Mouse (Mus musculus) lung, embryonic 15.5 days (tissue): ENCODE measurements at regions not wholly inside any gene's neighbourhood (a gene's known extent, or its start where the extent isn't known, plus 50 kb on each side); places are given as distances from the start of the nearest gene placed in this dataset.

ENCODE experiments used
- ATAC-seq: fragments of 200-750 bp; cut with Nextera tagmentation; 2 replicates; pipeline ENCODE4 v1.8.0; 2017; ENCODE audit warnings: moderate number of reproducible peaks, borderline replicate concordance; ENCODE audit not compliant: low FRiP score, low TSS enrichment; ENCODE audit errors: extremely low read depth
- H3K27ac ChIP-seq: fragments of 300-500 bp; sonication (generic); 2 replicates; pipeline ENCODE4 v1.5.1; 2015; ENCODE audit warnings: moderate library complexity, mild to moderate bottlenecking, inconsistent platforms
- H3K27me3 ChIP-seq: fragments of 300-500 bp; sonication (generic); 2 replicates; pipeline ENCODE4 v1.6.1; 2015; ENCODE audit warnings: inconsistent platforms
- H3K36me3 ChIP-seq: fragments of 300-500 bp; sonication (generic); 2 replicates; pipeline ENCODE4 v1.6.1; 2015; ENCODE audit warnings: inconsistent platforms
- H3K4me1 ChIP-seq: fragments of 300-500 bp; sonication (generic); 2 replicates; pipeline ENCODE4 v1.6.1; 2015; ENCODE audit warnings: inconsistent platforms
- H3K4me2 ChIP-seq: fragments of 300-500 bp; sonication (generic); 2 replicates; pipeline ENCODE4 v1.6.1; 2015; ENCODE audit warnings: inconsistent platforms, mild to moderate bottlenecking, moderate library complexity
- H3K4me3 ChIP-seq: fragments of 300-500 bp; sonication (generic); 2 replicates; pipeline ENCODE4 v1.5.1; 2015; ENCODE audit warnings: mild to moderate bottlenecking, inconsistent platforms
- H3K9ac ChIP-seq: fragments of 300-500 bp; sonication (generic); 2 replicates; pipeline ENCODE4 v1.6.1; 2015; ENCODE audit warnings: inconsistent platforms
- H3K9me3 ChIP-seq: fragments of 300-500 bp; sonication (generic); 2 replicates; pipeline ENCODE4 v1.6.1; 2016; ENCODE audit warnings: inconsistent platforms
- WGBS: fragments of 180-500 bp; shearing (Covaris S2); methylation state at CpG from one replicate; pipeline ENCODE4 v1.1.7; 2015; 5-methylcytosine and 5-hydroxymethylcytosine counted together

- no peak overlapping the region for H3K27ac ChIP-seq
Measured at GRCm38 (mm10) chr17:51459119-51459518, 280.0 kb upstream of the Tbc1d5 start.

GRCm38 (mm10) chr17:51415746-51416145 is 236.6 kb upstream of the Tbc1d5 start:
- 74% methylated on average over 6 of the region's 6 CpGs for WGBS
- Histone ChIP-seq H3K27ac (no peak overlapping the region), H3K9ac (no peak overlapping the region), H3K4me1 (no peaks in the 10 kb centered on the region), H3K9me3 (no peaks in the 10 kb centered on the region), H3K4me2 (no peak overlapping the region), H3K36me3 (no peaks in the 10 kb centered on the region), H3K27me3 (no peaks in the 10 kb centered on the region), H3K4me3 (no peak overlapping the region)
- no peak for ATAC-seq

More at GRCm38 (mm10) chr17:51459119-51459518, 280.0 kb upstream of the Tbc1d5 start:
- no peak overlapping the region for H3K4me2 ChIP-seq
- no peaks in the 10 kb centered on the region; the same call in 1 of the 2 replicates for H3K4me1 ChIP-seq
- H3K4me3 ChIP-seq, result no peak overlapping the region
- no peak for ATAC-seq
- WGBS, result 78% methylated on average over 1 of the region's 1 CpGs
- no peaks in the 10 kb centered on the region for H3K27me3 ChIP-seq
- H3K9me3 ChIP-seq, result no peaks in the 10 kb centered on the region
- no peak overlapping the region for H3K9ac ChIP-seq
- no peaks in the 10 kb centered on the region for H3K36me3 ChIP-seq

GRCm38 (mm10) chr17:51414304-51414703 is 235.2 kb upstream of the Tbc1d5 start:
- Histone ChIP-seq H3K9ac (no peak overlapping the region), H3K4me2 (no peak overlapping the region), H3K27ac (no peak overlapping the region), H3K4me3 (no peak overlapping the region), H3K36me3 (no peaks in the 10 kb centered on the region), H3K27me3 (no peaks in the 10 kb centered on the region), H3K4me1 (no peaks in the 10 kb centered on the region), H3K9me3 (no peaks in the 10 kb centered on the region)
- 76% methylated on average over 4 of the region's 4 CpGs for WGBS
- ATAC-seq, result no peak

- Histone ChIP-seq H3K4me1 (no peaks in the 10 kb centered on the region), H3K36me3 (no peaks in the 10 kb centered on the region), H3K9ac (no peak overlapping the region), H3K27me3 (no peaks in the 10 kb centered on the region), H3K4me2 (no peak overlapping the region), H3K4me3 (no peak overlapping the region), H3K9me3 (no peaks in the 10 kb centered on the region), H3K27ac (no peak overlapping the region)
- ATAC-seq, result no peak
Measured at GRCm38 (mm10) chr17:51413741-51414140, 234.6 kb upstream of the Tbc1d5 start.

- H3K36me3 ChIP-seq, result no peaks in the 10 kb centered on the region
- no peak overlapping the region for H3K4me2 ChIP-seq
- WGBS, result 86% methylated on average over 12 of the region's 12 CpGs
- H3K4me1 ChIP-seq, result no peaks in the 10 kb centered on the region
- no peak for ATAC-seq
- no peak overlapping the region for H3K4me3 ChIP-seq
- no peaks in the 10 kb centered on the region for H3K27me3 ChIP-seq
- no peak overlapping the region for H3K27ac ChIP-seq
- H3K9ac ChIP-seq, result no peak overlapping the region
- no peaks in the 10 kb centered on the region for H3K9me3 ChIP-seq
Measured at GRCm38 (mm10) chr17:51411545-51412094, 232.5 kb upstream of the Tbc1d5 start.

- no peak overlapping the region for H3K4me2 ChIP-seq
- no peaks in the 10 kb centered on the region for H3K27me3 ChIP-seq
- no peaks in the 10 kb centered on the region for H3K9me3 ChIP-seq
- WGBS, result 48% methylated on average over 5 of the region's 5 CpGs
- no peaks in the 10 kb centered on the region for H3K4me1 ChIP-seq
- no peak overlapping the region for H3K4me3 ChIP-seq
- no peaks in the 10 kb centered on the region for H3K36me3 ChIP-seq
- no peak for ATAC-seq
- no peak overlapping the region for H3K9ac ChIP-seq
- H3K27ac ChIP-seq, result no peak overlapping the region
Measured at GRCm38 (mm10) chr17:51408894-51409293, 229.7 kb upstream of the Tbc1d5 start.

GRCm38 (mm10) chr17:51408367-51408766 is 229.2 kb upstream of the Tbc1d5 start:
- 35% methylated on average over 3 of the region's 3 CpGs for WGBS
- Histone ChIP-seq H3K27me3 (no peaks in the 10 kb centered on the region), H3K4me3 (no peak overlapping the region), H3K9me3 (no peaks in the 10 kb centered on the region), H3K4me1 (no peaks in the 10 kb centered on the region), H3K27ac (no peak overlapping the region), H3K36me3 (no peaks in the 10 kb centered on the region), H3K4me2 (no peak overlapping the region), H3K9ac (no peak overlapping the region)
- ATAC-seq, result no peak

GRCm38 (mm10) chr17:51407046-51407445 is 227.9 kb upstream of the Tbc1d5 start:
- Histone ChIP-seq H3K27me3 (no peaks in the 10 kb centered on the region), H3K9me3 (no peaks in the 10 kb centered on the region), H3K4me3 (no peak overlapping the region), H3K4me2 (no peak overlapping the region), H3K36me3 (no peaks in the 10 kb centered on the region), H3K9ac (no peak overlapping the region), H3K4me1 (no peaks in the 10 kb centered on the region), H3K27ac (no peak overlapping the region)
- ATAC-seq, result no peak
- WGBS, result 68% methylated on average over 4 of the region's 4 CpGs

GRCm38 (mm10) chr17:51405059-51405458 is 225.9 kb upstream of the Tbc1d5 start:
- H3K27me3 ChIP-seq, result no peaks in the 10 kb centered on the region
- no peaks in the 10 kb centered on the region for H3K9me3 ChIP-seq
- H3K4me3 ChIP-seq, result no peak overlapping the region
- no peak for ATAC-seq
- no peak overlapping the region for H3K9ac ChIP-seq
- WGBS, result 72% methylated on average over 3 of the region's 3 CpGs
- H3K36me3 ChIP-seq, result no peaks in the 10 kb centered on the region
- no peak overlapping the region for H3K27ac ChIP-seq
- H3K4me2 ChIP-seq, result no peak overlapping the region
- no peaks in the 10 kb centered on the region for H3K4me1 ChIP-seq

- H3K4me3 ChIP-seq, result no peak overlapping the region
- ATAC-seq, result no peak
- 69% methylated on average over 7 of the region's 7 CpGs for WGBS
Measured at GRCm38 (mm10) chr17:51397973-51398372, 218.8 kb upstream of the Tbc1d5 start.

GRCm38 (mm10) chr17:51393771-51394221 is 214.6 kb upstream of the Tbc1d5 start:
- H3K4me3 ChIP-seq, result no peak overlapping the region
- 84% methylated on average over 11 of the region's 11 CpGs for WGBS
- no peak for ATAC-seq
- no peak overlapping the region for H3K4me2 ChIP-seq
- no peaks in the 10 kb centered on the region for H3K27me3 ChIP-seq
- no peak overlapping the region for H3K9ac ChIP-seq
- no peaks in the 10 kb centered on the region for H3K36me3 ChIP-seq
- no peak overlapping the region for H3K27ac ChIP-seq
- no peaks in the 10 kb centered on the region for H3K9me3 ChIP-seq
- no peaks in the 10 kb centered on the region for H3K4me1 ChIP-seq

More at GRCm38 (mm10) chr17:51397973-51398372, 218.8 kb upstream of the Tbc1d5 start:
- H3K27me3 ChIP-seq, result no peaks in the 10 kb centered on the region
- no peak overlapping the region for H3K4me2 ChIP-seq
- no peaks in the 10 kb centered on the region for H3K36me3 ChIP-seq
- no peaks in the 10 kb centered on the region for H3K9me3 ChIP-seq
- H3K4me1 ChIP-seq, result no peaks in the 10 kb centered on the region
- no peak overlapping the region for H3K27ac ChIP-seq
- no peak overlapping the region for H3K9ac ChIP-seq

- Histone ChIP-seq H3K27me3 (no peaks in the 10 kb centered on the region), H3K9ac (no peak overlapping the region), H3K36me3 (no peaks in the 10 kb centered on the region), H3K4me2 (no peak overlapping the region), H3K9me3 (no peaks in the 10 kb centered on the region), H3K4me3 (no peak overlapping the region), H3K27ac (no peak overlapping the region), H3K4me1 (no peaks in the 10 kb centered on the region)
- no peak for ATAC-seq
- WGBS, result 93% methylated on average over 10 of the region's 10 CpGs
Measured at GRCm38 (mm10) chr17:51391871-51392270, 212.7 kb upstream of the Tbc1d5 start.

GRCm38 (mm10) chr17:51382552-51382951 is 203.4 kb upstream of the Tbc1d5 start:
- no peaks in the 10 kb centered on the region for H3K9me3 ChIP-seq
- no peak overlapping the region for H3K9ac ChIP-seq
- no peak overlapping the region for H3K4me3 ChIP-seq
- no peak for ATAC-seq
- H3K27me3 ChIP-seq, result no peaks in the 10 kb centered on the region
- H3K4me2 ChIP-seq, result no peak overlapping the region
- H3K4me1 ChIP-seq, result no peaks in the 10 kb centered on the region
- H3K27ac ChIP-seq, result no peak overlapping the region
- no peaks in the 10 kb centered on the region for H3K36me3 ChIP-seq
- 77% methylated on average over 6 of the region's 6 CpGs for WGBS
